Mouse (Mus musculus) midbrain, embryonic 13.5 days (tissue): ENCODE data around the gene Ctnna3. TPM values are rescaled to one million over a fixed set of nuclear protein-coding genes. Genes with fewer than 3 reads are reported as not detected.
"Not testable (repeated sequence)": the region's sequence is repeated elsewhere in the genome, so short reads cannot be mapped to it uniquely, and the experiment has no call there.

Source experiments
- ATAC-seq: fragments of 200-750 bp; cut with Nextera tagmentation; 2 replicates; pipeline ENCODE4 v1.8.0; 2017; ENCODE audit warnings: mild to moderate bottlenecking, moderate TSS enrichment, moderate library complexity
- H3K27ac ChIP-seq: fragments of 300-500 bp; sonication (generic); 2 replicates; pipeline ENCODE4 v1.5.1; 2015; ENCODE audit warnings: inconsistent platforms, mild to moderate bottlenecking, moderate library complexity
- H3K27me3 ChIP-seq: fragments of 300-500 bp; sonication (generic); 2 replicates; pipeline ENCODE4 v1.6.1; 2015; ENCODE audit warnings: mild to moderate bottlenecking, inconsistent platforms
- H3K36me3 ChIP-seq: fragments of 300-500 bp; sonication (generic); 2 replicates; pipeline ENCODE4 v1.6.1; 2015; ENCODE audit warnings: mild to moderate bottlenecking, inconsistent platforms
- H3K4me1 ChIP-seq: fragments of 300-500 bp; sonication (generic); replicated peaks from 2 replicates; pipeline ENCODE4 v1.6.1; 2015; ENCODE audit warnings: inconsistent platforms
- H3K4me2 ChIP-seq: fragments of 300-500 bp; sonication (generic); replicated peaks from 2 replicates; pipeline ENCODE4 v1.6.1; 2015; ENCODE audit warnings: moderate library complexity, mild to moderate bottlenecking, inconsistent platforms
- H3K4me3 ChIP-seq: fragments of 300-500 bp; sonication (generic); replicated peaks from 2 replicates; pipeline ENCODE4 v1.5.1; 2015; ENCODE audit warnings: mild to moderate bottlenecking, inconsistent platforms
- H3K9ac ChIP-seq: fragments of 300-500 bp; sonication (generic); replicated peaks from 2 replicates; pipeline ENCODE4 v1.6.1; 2015; ENCODE audit warnings: mild to moderate bottlenecking, inconsistent platforms
- H3K9me3 ChIP-seq: fragments of 300-500 bp; sonication (generic); 2 replicates; pipeline ENCODE4 v1.6.1; 2016; ENCODE audit warnings: mild to moderate bottlenecking, inconsistent platforms
- WGBS: fragments of 180-500 bp; shearing (Covaris S2); methylation state at CpG from one replicate; pipeline ENCODE4 v1.1.7; 2015; 5-methylcytosine and 5-hydroxymethylcytosine counted together
- polyA plus RNA-seq: library from polyadenylated mRNA; unstranded; fragments of >200 nt; fragmentation: Nextera tagmentation; extraction: Ambion mirVana; gene quantifications from 2 replicates; pipeline ENCODE4 v1.2.1, GENCODE M21; 2015

The Ctnna3 gene
- polyA plus RNA-seq, 1 experiment from 2014 or later: 0.23 TPM

DNA sequence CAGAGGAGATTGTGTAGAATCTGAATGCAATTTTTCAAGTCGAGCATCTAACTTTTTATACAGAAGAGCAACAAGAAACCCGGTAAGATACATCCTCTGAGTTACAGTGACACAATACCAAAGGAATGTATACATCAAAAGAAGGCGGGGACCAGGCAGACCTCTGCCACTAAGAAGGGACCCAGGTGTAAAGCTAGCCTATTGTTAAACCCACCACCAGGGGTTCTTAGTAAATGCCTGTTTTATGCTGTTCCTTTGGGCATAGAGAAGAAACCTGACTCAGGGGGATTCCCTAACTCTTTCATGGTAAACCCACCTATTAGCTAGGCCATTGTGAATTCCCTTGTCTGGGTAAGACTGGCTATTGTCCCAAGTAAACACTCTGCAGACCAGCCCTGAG is 1314.2 kb downstream of the Ctnna3 start:
- 24% methylated on average over 3 of the region's 3 CpGs for WGBS

DNA sequence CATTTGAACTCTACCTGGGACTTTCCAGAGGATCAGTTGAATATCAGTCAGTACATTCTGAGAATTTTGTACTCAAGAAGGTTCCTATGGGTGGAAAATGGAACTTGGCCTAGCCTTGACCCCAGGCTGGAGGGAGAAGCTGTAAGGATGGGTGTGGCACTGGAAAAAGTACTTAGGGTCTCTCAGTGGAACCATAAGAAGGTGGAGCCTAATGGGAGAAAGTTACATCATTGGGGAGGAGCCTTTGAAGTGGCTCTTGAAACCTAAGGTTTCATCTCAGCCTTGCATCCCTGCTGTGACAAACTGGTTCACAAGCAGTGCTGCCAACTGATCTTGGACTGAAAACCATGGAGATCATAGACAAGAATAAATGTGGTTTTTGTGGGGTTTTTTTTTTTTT is 1318.8 kb downstream of the Ctnna3 start:
- Histone ChIP-seq H3K4me3 (no peak overlapping the region), H3K9ac (no peak overlapping the region), H3K27ac (no peak overlapping the region), H3K27me3 (no peaks in the 10 kb centered on the region), H3K9me3 (no peaks in the 10 kb centered on the region), H3K4me2 (no peak overlapping the region), H3K36me3 (no peaks in the 10 kb centered on the region), H3K4me1 (no peaks in the 10 kb centered on the region)
- no peak for ATAC-seq

More for the DNA sequence above, 1314.2 kb downstream of the Ctnna3 start:
- H3K9ac ChIP-seq, H3K36me3 ChIP-seq, ATAC-seq, H3K4me3 ChIP-seq, H3K4me2 ChIP-seq, H3K27ac ChIP-seq, H3K9me3 ChIP-seq, H3K4me1 ChIP-seq, H3K27me3 ChIP-seq: not testable (repeated sequence)

DNA sequence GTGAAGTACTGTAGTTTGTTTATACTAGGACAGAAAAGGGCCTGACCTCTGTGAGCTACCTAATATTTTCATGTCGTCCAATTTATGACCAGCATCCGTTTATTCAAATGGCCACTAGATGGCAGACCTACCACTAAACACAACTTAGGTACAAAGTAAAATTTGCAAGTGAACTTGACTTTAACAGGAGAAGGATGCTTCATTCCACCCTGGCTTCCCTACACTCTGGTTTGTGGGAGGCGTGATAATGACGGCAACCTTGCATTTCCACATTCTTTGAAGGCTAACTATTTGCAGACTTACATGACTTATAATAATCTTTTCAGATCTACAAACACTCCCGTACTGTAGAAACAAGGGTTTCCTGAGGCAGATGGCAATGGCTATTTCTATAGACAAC is 1320.9 kb downstream of the Ctnna3 start:
- H3K4me3 ChIP-seq: no peak overlapping the region
- no peaks in the 10 kb centered on the region for H3K4me1 ChIP-seq
- ATAC-seq: no peak
- no peak overlapping the region for H3K4me2 ChIP-seq
- no peak overlapping the region for H3K27ac ChIP-seq
- H3K9ac ChIP-seq: no peak overlapping the region
- WGBS: 45% methylated on average over 5 of the region's 5 CpGs
- H3K27me3 ChIP-seq: no peaks in the 10 kb centered on the region
- H3K9me3 ChIP-seq: no peaks in the 10 kb centered on the region
- H3K36me3 ChIP-seq: no peaks in the 10 kb centered on the region

DNA sequence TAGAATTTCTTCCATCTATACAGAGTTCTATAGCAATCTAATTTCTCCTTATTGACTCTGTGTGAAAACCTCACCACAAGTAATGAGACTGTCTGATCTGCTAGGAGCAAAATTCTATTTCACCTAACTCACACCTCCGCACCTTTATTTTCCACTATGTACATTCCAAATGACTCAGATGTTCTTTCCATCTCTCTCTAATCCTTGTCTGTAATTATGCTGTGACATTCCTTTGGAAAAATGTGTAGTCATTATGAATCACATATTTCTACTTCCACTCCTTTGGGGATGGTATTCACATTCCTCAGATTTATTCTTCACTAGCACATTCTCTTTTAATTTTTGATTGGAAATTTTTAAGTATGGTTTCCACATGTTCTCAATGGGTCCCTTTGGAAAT is 1406.4 kb downstream of the Ctnna3 start:
- Histone ChIP-seq H3K9ac (no peak overlapping the region), H3K4me2 (no peak overlapping the region), H3K9me3 (no peaks in the 10 kb centered on the region), H3K27me3 (no peaks in the 10 kb centered on the region), H3K36me3 (no peaks in the 10 kb centered on the region), H3K27ac (no peak overlapping the region), H3K4me3 (no peak overlapping the region), H3K4me1 (no peaks in the 10 kb centered on the region)
- WGBS: 96% methylated on average over 1 of the region's 1 CpGs
- no peak for ATAC-seq

DNA sequence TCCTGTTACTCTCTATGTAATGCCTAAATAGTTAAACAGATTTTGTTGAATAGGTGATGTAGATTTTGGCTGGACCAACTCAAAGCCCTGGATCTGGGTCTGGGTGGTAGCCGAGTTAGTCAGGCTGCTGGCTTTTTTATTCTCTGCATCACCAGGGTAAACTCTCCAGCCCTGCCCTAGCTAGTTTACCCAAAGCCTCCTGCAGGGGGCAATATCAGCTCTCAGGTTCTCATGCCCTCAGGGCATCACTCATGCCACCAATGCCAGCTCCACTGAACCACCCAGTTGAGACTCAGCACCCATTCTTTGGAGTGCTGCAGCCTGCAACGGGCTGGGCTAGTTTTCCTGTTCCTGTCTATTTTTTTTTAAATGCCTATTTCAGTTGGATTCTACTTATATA is 1431.5 kb downstream of the Ctnna3 start:
- no peaks in the 10 kb centered on the region for H3K9me3 ChIP-seq
- no peak overlapping the region for H3K4me3 ChIP-seq
- no peaks in the 10 kb centered on the region for H3K4me1 ChIP-seq
- H3K27ac ChIP-seq: no peak overlapping the region
- H3K9ac ChIP-seq: no peak overlapping the region
- no peak overlapping the region for H3K4me2 ChIP-seq
- H3K36me3 ChIP-seq: no peaks in the 10 kb centered on the region
- H3K27me3 ChIP-seq: no peaks in the 10 kb centered on the region
- 85% methylated on average over 2 of the region's 2 CpGs for WGBS
- ATAC-seq: no peak

DNA sequence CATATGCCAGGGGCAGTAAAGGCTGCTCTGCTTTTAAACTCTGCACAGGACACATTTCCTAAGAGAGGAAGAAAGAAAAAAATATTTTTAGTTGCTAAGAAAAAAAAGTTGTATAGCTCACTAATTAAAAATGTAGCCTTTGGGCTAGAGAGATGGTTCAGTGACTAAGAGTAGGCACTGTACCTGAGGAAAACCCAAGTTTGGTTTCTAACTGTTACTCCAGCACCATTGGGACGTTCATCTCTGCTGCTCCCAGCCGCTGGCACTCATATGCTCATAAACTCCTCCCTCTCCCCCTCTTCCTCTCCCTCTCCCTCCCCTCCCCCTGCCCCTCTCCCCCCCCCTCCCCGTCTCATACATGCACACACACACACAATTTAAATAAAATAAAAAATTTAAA is 1441.0 kb downstream of the Ctnna3 start:
- Histone ChIP-seq H3K36me3 (no peaks in the 10 kb centered on the region), H3K9ac (no peak overlapping the region), H3K27ac (no peak overlapping the region), H3K4me2 (no peak overlapping the region), H3K9me3 (no peaks in the 10 kb centered on the region; the same call in 1 of the 2 replicates), H3K4me1 (no peaks in the 10 kb centered on the region), H3K4me3 (no peak overlapping the region), H3K27me3 (no peaks in the 10 kb centered on the region)
- 83% methylated on average over 3 of the region's 3 CpGs for WGBS
- no peak for ATAC-seq

DNA sequence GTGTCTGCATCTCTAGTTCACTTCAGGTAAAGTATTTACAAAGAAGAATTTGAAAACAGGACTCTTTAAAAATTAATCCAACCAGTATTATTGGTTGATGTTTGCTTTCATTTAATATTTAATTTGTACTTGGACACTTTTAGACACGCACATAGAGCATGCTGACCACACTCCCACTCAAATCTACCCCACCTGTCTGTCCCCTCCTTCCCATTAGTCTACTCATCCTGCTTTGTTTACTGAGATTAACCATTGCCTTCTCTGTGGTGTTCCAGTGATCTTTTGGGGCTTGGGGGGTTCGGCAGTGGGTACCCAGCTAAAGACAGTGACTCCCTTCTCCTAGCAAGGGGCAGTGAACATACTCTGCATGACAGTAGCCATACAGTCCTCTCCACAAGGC is 1446.6 kb downstream of the Ctnna3 start:
- Histone ChIP-seq H3K27ac (no peak overlapping the region), H3K9me3 (no peaks in the 10 kb centered on the region), H3K27me3 (no peaks in the 10 kb centered on the region), H3K4me1 (no peaks in the 10 kb centered on the region), H3K9ac (no peak overlapping the region), H3K36me3 (no peaks in the 10 kb centered on the region), H3K4me2 (no peak overlapping the region), H3K4me3 (no peak overlapping the region)
- 68% methylated on average over 2 of the region's 2 CpGs for WGBS
- no peak for ATAC-seq

DNA sequence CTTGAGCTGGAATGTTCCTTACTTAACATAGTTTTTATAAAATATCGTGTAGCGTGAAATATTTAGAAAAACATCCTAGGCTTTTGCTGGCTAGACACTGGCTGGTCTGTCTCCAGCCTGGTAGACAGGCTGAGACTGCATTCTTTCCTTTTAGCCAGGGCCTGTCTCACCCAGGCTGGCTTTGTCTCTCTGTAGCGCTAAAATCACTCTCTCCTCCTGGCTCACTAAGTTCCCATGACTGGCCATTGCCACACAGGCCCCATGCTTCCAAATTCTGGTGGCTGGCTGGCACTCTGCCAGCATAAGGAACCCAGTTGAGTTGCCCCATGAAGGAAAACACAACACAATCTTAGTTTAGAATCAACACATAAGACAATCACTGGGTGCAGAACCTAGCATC is 1450.0 kb downstream of the Ctnna3 start:
- no peaks in the 10 kb centered on the region for H3K27me3 ChIP-seq
- WGBS: 66% methylated on average over 3 of the region's 3 CpGs
- H3K4me1 ChIP-seq: no peaks in the 10 kb centered on the region
- H3K4me2 ChIP-seq: no peak overlapping the region
- no peaks in the 10 kb centered on the region for H3K9me3 ChIP-seq
- no peak for ATAC-seq
- no peak overlapping the region for H3K27ac ChIP-seq
- H3K9ac ChIP-seq: no peak overlapping the region
- no peaks in the 10 kb centered on the region for H3K36me3 ChIP-seq
- H3K4me3 ChIP-seq: no peak overlapping the region

DNA sequence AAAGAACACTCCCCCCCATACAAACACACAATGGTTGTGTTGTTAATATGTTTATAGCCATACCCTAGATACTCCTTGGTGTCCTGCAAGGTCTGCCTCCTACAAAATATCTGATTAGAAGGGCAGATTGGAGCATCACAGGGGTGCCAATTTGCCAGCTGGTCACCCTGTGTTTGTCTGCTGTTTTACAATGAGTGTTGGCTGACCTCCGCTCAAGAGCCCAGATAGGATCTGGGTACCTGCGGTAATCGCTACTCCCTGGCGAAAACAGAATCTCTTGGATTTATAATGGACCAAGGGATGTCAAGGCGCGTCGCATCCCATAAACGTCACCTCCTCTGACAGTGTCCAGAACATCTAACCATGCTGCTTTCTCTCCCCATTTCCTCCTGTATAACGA is 1457.0 kb downstream of the Ctnna3 start:
- H3K9ac ChIP-seq: no peak overlapping the region
- H3K27ac ChIP-seq: no peak overlapping the region
- no peak for ATAC-seq
- H3K4me1 ChIP-seq: no peaks in the 10 kb centered on the region
- H3K36me3 ChIP-seq: no peaks in the 10 kb centered on the region
- no peaks in the 10 kb centered on the region for H3K9me3 ChIP-seq
- H3K4me2 ChIP-seq: no peak overlapping the region
- no peaks in the 10 kb centered on the region for H3K27me3 ChIP-seq
- H3K4me3 ChIP-seq: no peak overlapping the region
- WGBS: 79% methylated on average over 9 of the region's 9 CpGs

DNA sequence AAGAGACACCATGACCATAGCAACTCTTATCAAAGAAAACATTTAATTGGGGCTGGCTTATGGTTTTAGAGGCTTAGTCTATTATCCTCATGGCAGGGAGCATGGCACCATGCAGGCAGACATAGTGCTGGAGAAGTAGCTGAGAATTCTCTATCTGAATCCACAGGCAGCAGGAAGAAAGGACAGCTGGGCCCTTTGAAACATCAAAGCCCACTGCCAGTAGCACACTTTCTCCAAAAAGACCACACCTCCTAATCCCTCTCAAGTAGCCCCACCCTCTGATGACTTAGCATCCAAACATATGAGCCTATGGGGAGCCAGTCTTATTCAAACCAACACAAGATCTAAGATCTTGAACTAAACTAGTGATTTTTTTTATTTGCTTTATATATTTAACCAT is 1462.6 kb downstream of the Ctnna3 start:
- Histone ChIP-seq H3K4me2 (no peak overlapping the region), H3K36me3 (no peaks in the 10 kb centered on the region), H3K27me3 (no peaks in the 10 kb centered on the region), H3K27ac (no peak overlapping the region), H3K4me3 (no peak overlapping the region), H3K9me3 (no peaks in the 10 kb centered on the region), H3K9ac (no peak overlapping the region), H3K4me1 (no peaks in the 10 kb centered on the region)
- no peak; the same call in 1 of the 2 replicates for ATAC-seq

DNA sequence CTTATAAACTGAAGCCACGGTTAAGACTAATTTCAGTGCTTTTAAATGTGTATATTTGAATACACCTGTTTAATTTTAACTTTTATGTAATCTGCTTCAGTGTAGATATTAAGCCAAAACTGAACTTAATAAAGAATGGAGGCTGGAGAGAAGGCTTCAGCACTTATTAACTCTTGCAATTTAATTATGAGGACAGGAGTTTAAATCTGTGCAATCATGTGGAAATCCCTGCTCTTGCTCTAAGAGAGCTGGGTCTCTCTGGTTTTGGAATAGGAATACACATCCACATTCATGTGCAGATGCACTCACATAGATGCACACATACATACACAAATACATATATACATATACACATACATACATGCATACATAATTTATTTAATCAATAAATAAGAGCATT is 1468.8 kb downstream of the Ctnna3 start:
- H3K9ac ChIP-seq: no peak overlapping the region
- no peaks in the 10 kb centered on the region for H3K4me1 ChIP-seq
- no peaks in the 10 kb centered on the region for H3K27me3 ChIP-seq
- H3K4me3 ChIP-seq: no peak overlapping the region
- ATAC-seq: no peak
- no peaks in the 10 kb centered on the region for H3K36me3 ChIP-seq
- no peaks in the 10 kb centered on the region for H3K9me3 ChIP-seq
- 95% methylated on average over 1 of the region's 1 CpGs for WGBS
- H3K27ac ChIP-seq: no peak overlapping the region
- H3K4me2 ChIP-seq: no peak overlapping the region

DNA sequence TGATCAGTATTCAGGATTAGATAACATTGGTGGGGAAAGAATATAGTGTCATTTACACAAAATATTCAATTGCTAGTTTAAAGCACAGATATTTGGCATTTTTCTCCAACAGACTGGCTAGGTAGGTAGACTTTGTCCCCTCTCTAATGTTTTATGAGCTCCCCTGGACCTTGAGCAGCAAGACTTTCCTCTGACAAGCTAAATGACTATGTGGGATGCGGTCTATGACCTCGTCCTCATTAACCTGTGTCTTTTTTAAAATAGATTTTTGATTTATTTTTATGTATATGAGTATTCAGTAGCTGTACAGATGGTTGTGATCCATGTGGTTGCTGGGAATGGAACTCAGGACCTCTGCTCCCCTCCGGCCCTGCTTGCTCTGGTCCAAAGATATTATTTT is 1471.8 kb downstream of the Ctnna3 start:
- 94% methylated on average over 3 of the region's 3 CpGs for WGBS
- ATAC-seq: no peak
- Histone ChIP-seq H3K27ac (no peak overlapping the region), H3K4me3 (no peak overlapping the region), H3K4me2 (no peak overlapping the region), H3K4me1 (no peaks in the 10 kb centered on the region), H3K36me3 (no peaks in the 10 kb centered on the region), H3K9me3 (no peaks in the 10 kb centered on the region), H3K9ac (no peak overlapping the region), H3K27me3 (no peaks in the 10 kb centered on the region)

DNA sequence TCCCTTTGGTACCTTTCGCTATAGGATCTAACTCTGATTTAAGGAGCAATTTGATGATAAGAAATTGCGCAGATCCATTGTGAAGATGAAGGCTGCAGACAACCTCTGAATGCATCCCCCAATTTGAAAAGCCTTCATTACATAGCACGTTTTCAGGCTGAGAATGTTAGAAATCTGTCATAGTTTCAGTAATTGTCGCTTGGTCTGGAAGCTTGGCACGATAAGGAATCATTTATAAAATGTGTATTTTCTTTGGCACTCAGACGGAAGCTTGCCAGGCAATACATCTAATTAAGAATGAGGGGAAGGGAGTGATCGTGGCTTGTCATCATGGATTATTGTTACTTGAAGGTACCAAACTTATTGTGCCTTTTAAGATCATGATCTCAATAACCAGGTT is 1511.1 kb downstream of the Ctnna3 start:
- Histone ChIP-seq H3K4me3 (no peak overlapping the region), H3K27ac (no peak overlapping the region), H3K27me3 (no peaks in the 10 kb centered on the region), H3K9ac (no peak overlapping the region), H3K4me1 (no peaks in the 10 kb centered on the region), H3K36me3 (no peaks in the 10 kb centered on the region), H3K9me3 (no peaks in the 10 kb centered on the region), H3K4me2 (no peak overlapping the region)
- no peak for ATAC-seq
- WGBS: 88% methylated on average over 7 of the region's 7 CpGs

DNA sequence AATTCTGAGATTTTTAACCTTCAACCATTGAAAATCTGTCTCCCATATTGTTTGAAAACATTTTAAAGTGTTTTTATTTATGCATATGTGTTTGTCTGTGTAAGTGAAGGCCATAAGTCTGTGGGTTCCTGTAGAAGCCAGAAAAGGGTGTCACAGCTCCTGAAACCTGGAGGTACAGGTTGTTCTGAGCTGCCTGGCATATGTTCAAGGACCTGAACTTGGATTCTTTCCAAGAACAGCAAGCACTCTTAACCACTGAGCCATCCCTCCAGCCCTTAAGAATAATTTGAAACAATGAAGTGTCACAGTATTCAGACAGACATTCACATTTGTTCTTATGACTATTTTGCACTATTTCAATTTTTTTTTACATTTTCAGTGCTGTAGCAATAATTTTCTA is 1528.5 kb downstream of the Ctnna3 start:
- Histone ChIP-seq H3K36me3 (no peaks in the 10 kb centered on the region), H3K9ac (no peak overlapping the region), H3K4me2 (no peak overlapping the region), H3K4me1 (no peaks in the 10 kb centered on the region), H3K4me3 (no peak overlapping the region), H3K27me3 (no peaks in the 10 kb centered on the region), H3K9me3 (no peaks in the 10 kb centered on the region), H3K27ac (no peak overlapping the region)
- no peak for ATAC-seq
